Mouse (Mus musculus): ENCODE measurements around the gene Ube2q2. TPM values are rescaled to one million over a fixed set of nuclear protein-coding genes. Genes with fewer than 3 reads are reported as not detected.
A peak's percentile ranks its signal among the peaks of the same experiment; 100 is the strongest.

The Ube2q2 gene
- polyA plus RNA-seq, 1 experiment: 72.4 TPM

- TF ChIP-seq EP300 (IDR thresholded peaks at IDR 0.05; ENCODE audit: insufficient read depth, low read depth, low read length): 0 out of 2 replicates have a peak, but pooled peaks have one; percentile 12
- no peak for TF ChIP-seq CTCF (IDR thresholded peaks at IDR 0.05; ENCODE audit: low read depth, low read length)
- Histone ChIP-seq H3K4me3 (ENCODE audit: low read depth, low read length) (no peak overlapping the region), H3K9me3 (replicated peaks; ENCODE audit: control insufficient read depth, insufficient read depth, low read length, poor library complexity, severe bottlenecking) (no peaks in the 10 kb centered on the region), H3K9ac (ENCODE audit: low read depth, poor library complexity, severe bottlenecking) (no peak overlapping the region; the same call in 1 of the 2 replicates), H3K36me3 (ENCODE audit: control insufficient read depth, insufficient read depth, low read length, poor library complexity, severe bottlenecking) (no peaks in the 10 kb centered on the region), H3K4me1 (ENCODE audit: control insufficient read depth, insufficient read depth, low read length) (peaks cover 5% of the 10 kb centered on the region), H3K27me3 (ENCODE audit: control insufficient read depth, insufficient read depth, low read length, poor library complexity, severe bottlenecking) (no peaks in the 10 kb centered on the region), H3K27ac (ENCODE audit: insufficient read depth, low read length) (0 out of 2 replicates have a peak overlapping the region, but pooled peaks have one; percentile 9)
Measured at GRCm38 (mm10) chr9:55136576-55136975, 12.1 kb upstream of the Ube2q2 start.

- H3K9ac ChIP-seq (ENCODE audit: low read depth, poor library complexity, severe bottlenecking): no peak overlapping the region
- H3K4me3 ChIP-seq (ENCODE audit: low read depth, low read length): no peak overlapping the region
- peaks cover 5% of the 10 kb centered on the region for H3K4me1 ChIP-seq (ENCODE audit: control insufficient read depth, insufficient read depth, low read length)
- H3K36me3 ChIP-seq (ENCODE audit: control insufficient read depth, insufficient read depth, low read length, poor library complexity, severe bottlenecking): no peaks in the 10 kb centered on the region
- H3K27me3 ChIP-seq (ENCODE audit: control insufficient read depth, insufficient read depth, low read length, poor library complexity, severe bottlenecking): no peaks in the 10 kb centered on the region
- TF ChIP-seq POLR2A (IDR thresholded peaks at IDR 0.05; ENCODE audit: insufficient read depth, low read length) (no peak), CTCF (IDR thresholded peaks at IDR 0.05; ENCODE audit: low read depth, low read length) (no peak), EP300 (IDR thresholded peaks at IDR 0.05; ENCODE audit: insufficient read depth, low read depth, low read length) (no peak)
- H3K9me3 ChIP-seq (replicated peaks; ENCODE audit: control insufficient read depth, insufficient read depth, low read length, poor library complexity, severe bottlenecking): no peaks in the 10 kb centered on the region
- H3K27ac ChIP-seq (ENCODE audit: insufficient read depth, low read length): no peak overlapping the region
Measured at GRCm38 (mm10) chr9:55137112-55137511, 11.5 kb upstream of the Ube2q2 start.

DNA sequence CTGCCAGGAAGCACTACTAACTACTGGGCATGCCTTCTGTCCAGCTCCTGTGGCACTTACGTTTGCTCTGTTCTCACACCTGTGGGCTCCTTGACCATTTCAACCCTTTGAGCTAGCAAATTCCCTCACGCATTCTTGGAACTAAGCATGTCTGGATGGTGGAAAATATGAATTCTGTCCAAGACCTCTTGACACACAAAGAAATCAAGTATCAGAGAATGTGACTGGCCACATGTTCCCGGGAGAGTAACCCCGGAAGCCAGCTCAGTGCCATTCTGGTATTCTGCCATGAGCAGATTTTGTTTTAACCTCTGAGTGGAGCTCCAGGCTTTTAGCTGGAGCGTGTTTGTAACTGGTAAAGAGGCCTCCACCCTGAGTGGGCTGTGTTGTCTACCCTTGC lies 8.7 kb upstream of the Ube2q2 start:
- Histone ChIP-seq H3K9ac (ENCODE audit: low read depth, poor library complexity, severe bottlenecking) (no peak overlapping the region), H3K27me3 (ENCODE audit: control insufficient read depth, insufficient read depth, low read length, poor library complexity, severe bottlenecking) (no peaks in the 10 kb centered on the region), H3K4me1 (ENCODE audit: control insufficient read depth, insufficient read depth, low read length) (peaks cover 5% of the 10 kb centered on the region), H3K27ac (ENCODE audit: insufficient read depth, low read length) (no peak overlapping the region), H3K4me3 (ENCODE audit: low read depth, low read length) (no peak overlapping the region), H3K9me3 (replicated peaks; ENCODE audit: control insufficient read depth, insufficient read depth, low read length, poor library complexity, severe bottlenecking) (no peaks in the 10 kb centered on the region), H3K36me3 (ENCODE audit: control insufficient read depth, insufficient read depth, low read length, poor library complexity, severe bottlenecking) (no peaks in the 10 kb centered on the region)
- TF ChIP-seq EP300 (IDR thresholded peaks at IDR 0.05; ENCODE audit: insufficient read depth, low read depth, low read length) (no peak), CTCF (IDR thresholded peaks at IDR 0.05; ENCODE audit: low read depth, low read length) (no peak), POLR2A (IDR thresholded peaks at IDR 0.05; ENCODE audit: insufficient read depth, low read length) (no peak)

DNA sequence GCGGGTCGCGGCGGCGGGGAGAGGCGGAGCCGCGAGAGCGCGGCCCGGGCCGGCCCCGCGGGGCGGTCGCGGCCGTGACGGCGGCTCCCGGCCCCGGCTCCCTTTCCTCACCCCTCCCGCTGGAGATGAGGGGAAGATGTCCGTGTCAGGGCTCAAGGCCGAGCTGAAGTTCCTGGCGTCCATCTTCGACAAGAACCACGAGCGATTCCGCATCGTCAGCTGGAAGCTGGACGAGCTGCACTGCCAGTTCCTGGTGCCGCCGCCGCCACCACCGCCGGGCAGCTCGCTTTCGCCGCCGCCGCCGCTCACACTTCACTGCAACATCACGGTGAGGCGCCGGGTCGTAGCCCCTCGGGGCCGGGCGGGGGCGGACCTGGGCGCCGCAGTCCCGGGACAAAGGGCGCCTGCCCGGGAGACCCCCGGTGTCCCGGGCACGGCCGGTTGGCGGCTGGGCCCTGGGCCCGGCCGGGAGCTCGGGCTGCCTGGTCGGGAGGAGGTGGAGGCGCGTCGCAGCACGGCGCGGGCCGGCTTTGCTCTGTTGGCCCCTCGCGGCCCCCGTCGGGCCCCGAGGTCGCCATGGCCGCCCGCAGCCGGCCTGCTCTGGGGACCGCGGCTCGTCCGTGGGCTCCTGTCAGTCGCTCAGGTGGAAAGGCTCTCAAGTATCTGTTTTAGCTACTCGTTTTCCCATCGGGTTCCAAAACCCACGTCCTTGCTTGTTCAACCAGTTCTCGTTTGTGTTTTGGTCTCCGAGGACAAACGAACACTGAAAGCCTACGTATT lies 1.0 kb downstream of the Ube2q2 start:
- Histone ChIP-seq H3K9ac (ENCODE audit: low read depth, poor library complexity, severe bottlenecking) (peak overlapping the region; percentile 82), H3K27me3 (ENCODE audit: control insufficient read depth, insufficient read depth, low read length, poor library complexity, severe bottlenecking) (no peaks in the 10 kb centered on the region), H3K36me3 (ENCODE audit: control insufficient read depth, insufficient read depth, low read length, poor library complexity, severe bottlenecking) (peaks cover 6% of the 10 kb centered on the region), H3K27ac (ENCODE audit: insufficient read depth, low read length) (no peak overlapping the region), H3K4me3 (ENCODE audit: low read depth, low read length) (peak overlapping the region; percentile 95), H3K4me1 (ENCODE audit: control insufficient read depth, insufficient read depth, low read length) (peaks cover 2% of the 10 kb centered on the region), H3K9me3 (replicated peaks; ENCODE audit: control insufficient read depth, insufficient read depth, low read length, poor library complexity, severe bottlenecking) (no peaks in the 10 kb centered on the region)
- TF ChIP-seq CTCF (IDR thresholded peaks at IDR 0.05; ENCODE audit: low read depth, low read length) (no peak), POLR2A (IDR thresholded peaks at IDR 0.05; ENCODE audit: insufficient read depth, low read length) (no peak), EP300 (IDR thresholded peaks at IDR 0.05; ENCODE audit: insufficient read depth, low read depth, low read length) (no peak)

DNA sequence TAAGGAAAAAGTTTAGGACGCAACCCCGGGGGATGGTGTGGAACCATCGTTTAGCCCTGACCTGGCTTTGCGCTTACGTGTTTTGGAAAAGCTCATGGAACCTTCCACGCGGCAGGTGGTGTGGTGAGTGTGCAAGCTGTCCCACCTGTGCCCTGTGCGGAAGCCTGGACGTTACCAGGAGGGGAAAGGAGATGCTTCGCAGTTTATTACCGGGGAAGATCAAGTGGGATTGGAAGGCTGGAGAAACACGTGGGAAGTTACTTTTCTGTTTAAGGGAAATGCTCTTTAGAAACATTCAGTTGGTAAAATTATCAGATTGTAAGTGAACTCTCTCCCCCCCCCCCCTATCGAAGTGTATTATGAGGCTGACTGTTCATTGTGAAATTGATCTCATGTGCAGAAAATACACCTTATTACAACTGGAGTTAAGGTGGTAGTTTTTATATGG lies 1.6 kb downstream of the Ube2q2 start:
- no peak for TF ChIP-seq EP300 (IDR thresholded peaks at IDR 0.05; ENCODE audit: insufficient read depth, low read depth, low read length)
- no peak for TF ChIP-seq POLR2A (IDR thresholded peaks at IDR 0.05; ENCODE audit: insufficient read depth, low read length)
- no peak for TF ChIP-seq CTCF (IDR thresholded peaks at IDR 0.05; ENCODE audit: low read depth, low read length)
- Histone ChIP-seq H3K4me1 (ENCODE audit: control insufficient read depth, insufficient read depth, low read length) (peaks cover 2% of the 10 kb centered on the region), H3K27me3 (ENCODE audit: control insufficient read depth, insufficient read depth, low read length, poor library complexity, severe bottlenecking) (no peaks in the 10 kb centered on the region), H3K27ac (ENCODE audit: insufficient read depth, low read length) (no peak overlapping the region), H3K9ac (ENCODE audit: low read depth, poor library complexity, severe bottlenecking) (peak overlapping the region; percentile 82), H3K36me3 (ENCODE audit: control insufficient read depth, insufficient read depth, low read length, poor library complexity, severe bottlenecking) (peaks cover 6% of the 10 kb centered on the region), H3K9me3 (replicated peaks; ENCODE audit: control insufficient read depth, insufficient read depth, low read length, poor library complexity, severe bottlenecking) (no peaks in the 10 kb centered on the region), H3K4me3 (ENCODE audit: low read depth, low read length) (peak overlapping the region; percentile 95)

DNA sequence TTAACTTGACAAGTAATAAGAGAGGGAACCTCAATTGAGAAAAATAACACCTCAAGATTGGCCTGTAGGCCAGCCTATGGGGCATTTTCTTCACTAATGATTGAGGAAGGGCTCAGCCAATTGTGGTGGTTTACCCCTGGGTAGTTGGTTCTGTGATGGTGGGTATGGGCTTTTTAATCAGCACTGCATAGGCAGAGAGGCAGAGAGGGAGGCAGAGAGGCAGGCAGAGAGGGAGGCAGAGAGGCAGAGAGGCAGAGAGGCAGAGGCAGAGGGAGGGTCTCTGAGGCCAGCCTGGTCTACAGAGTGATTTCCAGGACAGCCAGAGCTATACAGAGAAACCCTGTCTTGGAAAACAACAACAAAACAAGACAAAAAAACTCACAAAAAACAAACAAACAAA lies 2.4 kb downstream of the Ube2q2 start:
- Histone ChIP-seq H3K9ac (ENCODE audit: low read depth, poor library complexity, severe bottlenecking) (no peak overlapping the region), H3K4me1 (ENCODE audit: control insufficient read depth, insufficient read depth, low read length) (peaks cover 2% of the 10 kb centered on the region), H3K4me3 (ENCODE audit: low read depth, low read length) (no peak overlapping the region), H3K27me3 (ENCODE audit: control insufficient read depth, insufficient read depth, low read length, poor library complexity, severe bottlenecking) (no peaks in the 10 kb centered on the region), H3K9me3 (replicated peaks; ENCODE audit: control insufficient read depth, insufficient read depth, low read length, poor library complexity, severe bottlenecking) (no peaks in the 10 kb centered on the region), H3K27ac (ENCODE audit: insufficient read depth, low read length) (no peak overlapping the region), H3K36me3 (ENCODE audit: control insufficient read depth, insufficient read depth, low read length, poor library complexity, severe bottlenecking) (peaks cover 6% of the 10 kb centered on the region)
- no peak for TF ChIP-seq CTCF (IDR thresholded peaks at IDR 0.05; ENCODE audit: low read depth, low read length)
- TF ChIP-seq POLR2A (IDR thresholded peaks at IDR 0.05; ENCODE audit: insufficient read depth, low read length): no peak
- no peak for TF ChIP-seq EP300 (IDR thresholded peaks at IDR 0.05; ENCODE audit: insufficient read depth, low read depth, low read length)
